Mouse (Mus musculus) kidney, postnatal 0 days (tissue): ENCODE data around the gene Plpp2. TPM values are rescaled to one million over a fixed set of nuclear protein-coding genes. Genes with fewer than 3 reads are reported as not detected.

Source experiments
- ATAC-seq: fragments of 200-750 bp; cut with Nextera tagmentation; replicated peaks from 2 replicates; pipeline ENCODE4 v1.8.0; 2017; ENCODE audit warnings: low read depth, moderate number of reproducible peaks, moderate TSS enrichment, moderate library complexity; ENCODE audit not compliant: low FRiP score
- DNase-seq: peaks from one replicate; pipeline ENCODE4 v3.0.0-alpha.2; 2016; ENCODE audit warnings: low spot score
- H3K27ac ChIP-seq: fragments of 300-500 bp; sonication (generic); 2 replicates; pipeline ENCODE4 v1.5.1; 2014; ENCODE audit warnings: mild to moderate bottlenecking
- H3K27me3 ChIP-seq: fragments of 300-500 bp; sonication (generic); 2 replicates; pipeline ENCODE4 v1.6.1; 2014; ENCODE audit warnings: low read length, mixed read lengths; ENCODE audit not compliant: insufficient read depth
- H3K36me3 ChIP-seq: fragments of 300-500 bp; sonication (generic); 2 replicates; pipeline ENCODE4 v1.6.1; 2014; ENCODE audit warnings: low read length, mixed read lengths; ENCODE audit not compliant: insufficient read depth
- H3K4me1 ChIP-seq: fragments of 300-500 bp; sonication (generic); replicated peaks from 2 replicates; pipeline ENCODE4 v1.6.1; 2014; ENCODE audit warnings: antibody characterized with exemption, low read length, mixed read lengths; ENCODE audit not compliant: insufficient read depth
- H3K4me2 ChIP-seq: fragments of 300-500 bp; sonication (generic); 2 replicates; pipeline ENCODE4 v1.6.1; 2014; ENCODE audit warnings: mild to moderate bottlenecking, low read length, moderate library complexity, mixed read lengths
- H3K4me3 ChIP-seq: fragments of 300-500 bp; sonication (generic); replicated peaks from 2 replicates; pipeline ENCODE4 v1.5.1; 2014; ENCODE audit warnings: low read depth, low read length
- H3K9ac ChIP-seq: fragments of 300-500 bp; sonication (generic); 2 replicates; pipeline ENCODE4 v1.6.1; 2014; ENCODE audit warnings: low read depth, low read length
- H3K9me3 ChIP-seq: fragments of 300-500 bp; sonication (generic); replicated peaks from 2 replicates; pipeline ENCODE4 v1.6.1; 2016; ENCODE audit warnings: low read length, inconsistent platforms, mixed read lengths
- CTCF ChIP-seq: IDR thresholded peaks from 2 replicates; pipeline ENCODE4 v1.5.1; 2016; ENCODE audit warnings: antibody characterized with exemption, low read depth, mild to moderate bottlenecking, moderate library complexity
- WGBS: fragments of 180-500 bp; shearing (Covaris S2); extraction: QIAGEN DNeasy Blood & Tissue Kit; methylation state at CpG from one replicate; pipeline ENCODE4 v1.1.7; 2014; 5-methylcytosine and 5-hydroxymethylcytosine counted together
- polyA plus RNA-seq: library from polyadenylated mRNA; unstranded; fragments of >200 nt; fragmentation: Nextera tagmentation; extraction: Ambion mirVana; gene quantifications from 2 replicates; pipeline ENCODE4 v1.2.1, GENCODE M21; 2015

Plpp2 gene
- polyA plus RNA-seq, 1 experiment from 2014 or later = 67.0 TPM

GRCm38 (mm10) chr10:79577376-79577775 lies 43.8 kb upstream of the Plpp2 start:
- H3K36me3 ChIP-seq = no peaks in the 10 kb centered on the region
- no peak overlapping the region for H3K9ac ChIP-seq
- no peak for ATAC-seq
- no peaks in the 10 kb centered on the region for H3K27me3 ChIP-seq
- no peak overlapping the region for H3K27ac ChIP-seq
- TF ChIP-seq CTCF = no peak
- no peak overlapping the region for H3K4me2 ChIP-seq
- no peaks in the 10 kb centered on the region for H3K4me1 ChIP-seq
- DNase-seq = no peak
- no peak overlapping the region for H3K4me3 ChIP-seq
- WGBS = 75% methylated on average over 4 of the region's 4 CpGs
- no peaks in the 10 kb centered on the region for H3K9me3 ChIP-seq

GRCm38 (mm10) chr10:79575754-79576153 lies 42.2 kb upstream of the Plpp2 start:
- Histone ChIP-seq H3K4me2 (no peak overlapping the region), H3K27me3 (no peaks in the 10 kb centered on the region), H3K27ac (no peak overlapping the region), H3K4me3 (no peak overlapping the region), H3K4me1 (no peaks in the 10 kb centered on the region), H3K9me3 (no peaks in the 10 kb centered on the region), H3K9ac (no peak overlapping the region), H3K36me3 (no peaks in the 10 kb centered on the region)
- ATAC-seq (no peak), DNase-seq (no peak)
- TF ChIP-seq CTCF = no peak
- 62% methylated on average over 6 of the region's 6 CpGs for WGBS

GRCm38 (mm10) chr10:79574796-79575195 lies 41.2 kb upstream of the Plpp2 start:
- no peak for TF ChIP-seq CTCF
- Histone ChIP-seq H3K27ac (no peak overlapping the region), H3K9me3 (no peaks in the 10 kb centered on the region), H3K27me3 (no peaks in the 10 kb centered on the region), H3K4me2 (no peak overlapping the region), H3K4me3 (no peak overlapping the region), H3K4me1 (no peaks in the 10 kb centered on the region), H3K9ac (no peak overlapping the region), H3K36me3 (no peaks in the 10 kb centered on the region)
- ATAC-seq = no peak
- DNase-seq = no peak
- WGBS = 90% methylated on average over 6 of the region's 6 CpGs

GRCm38 (mm10) chr10:79574350-79574749 lies 40.8 kb upstream of the Plpp2 start:
- Histone ChIP-seq H3K9me3 (no peaks in the 10 kb centered on the region), H3K27ac (no peak overlapping the region), H3K27me3 (no peaks in the 10 kb centered on the region), H3K4me1 (no peaks in the 10 kb centered on the region), H3K4me2 (no peak overlapping the region), H3K4me3 (no peak overlapping the region), H3K36me3 (no peaks in the 10 kb centered on the region), H3K9ac (no peak overlapping the region)
- ATAC-seq = no peak
- no peak for DNase-seq
- 74% methylated on average over 8 of the region's 8 CpGs for WGBS
- TF ChIP-seq CTCF = no peak

GRCm38 (mm10) chr10:79573611-79574010 lies 40.0 kb upstream of the Plpp2 start:
- no peaks in the 10 kb centered on the region for H3K4me1 ChIP-seq
- no peaks in the 10 kb centered on the region for H3K36me3 ChIP-seq
- no peak overlapping the region for H3K27ac ChIP-seq
- H3K4me3 ChIP-seq = no peak overlapping the region
- H3K27me3 ChIP-seq = no peaks in the 10 kb centered on the region
- H3K4me2 ChIP-seq = no peak overlapping the region
- WGBS = 83% methylated on average over 6 of the region's 6 CpGs
- TF ChIP-seq CTCF = no peak
- no peak for ATAC-seq
- H3K9ac ChIP-seq = no peak overlapping the region
- no peak for DNase-seq
- H3K9me3 ChIP-seq = no peaks in the 10 kb centered on the region

- Histone ChIP-seq H3K27ac (no peak overlapping the region), H3K4me3 (no peak overlapping the region), H3K36me3 (no peaks in the 10 kb centered on the region), H3K27me3 (no peaks in the 10 kb centered on the region), H3K9ac (no peak overlapping the region), H3K4me1 (no peaks in the 10 kb centered on the region), H3K9me3 (no peaks in the 10 kb centered on the region), H3K4me2 (no peak overlapping the region)
- no peak for DNase-seq
- no peak for TF ChIP-seq CTCF
- ATAC-seq = no peak
- 95% methylated on average over 2 of the region's 2 CpGs for WGBS
These were observed 37.7 kb upstream of the Plpp2 start for GRCm38 (mm10) chr10:79571314-79571713.

GRCm38 (mm10) chr10:79569921-79570320 lies 36.3 kb upstream of the Plpp2 start:
- Histone ChIP-seq H3K9me3 (no peaks in the 10 kb centered on the region), H3K27me3 (no peaks in the 10 kb centered on the region), H3K4me2 (no peak overlapping the region), H3K27ac (no peak overlapping the region), H3K4me1 (no peaks in the 10 kb centered on the region), H3K4me3 (no peak overlapping the region), H3K9ac (no peak overlapping the region), H3K36me3 (no peaks in the 10 kb centered on the region)
- ATAC-seq (no peak), DNase-seq (no peak)
- 90% methylated on average over 5 of the region's 5 CpGs for WGBS
- TF ChIP-seq CTCF = no peak
